Mouse (Mus musculus): ENCODE measurements at regions not wholly inside any gene's neighbourhood (a gene's known extent, or its start where the extent isn't known, plus 50 kb on each side); places are given as distances from the start of the nearest gene placed in this dataset.

DNA sequence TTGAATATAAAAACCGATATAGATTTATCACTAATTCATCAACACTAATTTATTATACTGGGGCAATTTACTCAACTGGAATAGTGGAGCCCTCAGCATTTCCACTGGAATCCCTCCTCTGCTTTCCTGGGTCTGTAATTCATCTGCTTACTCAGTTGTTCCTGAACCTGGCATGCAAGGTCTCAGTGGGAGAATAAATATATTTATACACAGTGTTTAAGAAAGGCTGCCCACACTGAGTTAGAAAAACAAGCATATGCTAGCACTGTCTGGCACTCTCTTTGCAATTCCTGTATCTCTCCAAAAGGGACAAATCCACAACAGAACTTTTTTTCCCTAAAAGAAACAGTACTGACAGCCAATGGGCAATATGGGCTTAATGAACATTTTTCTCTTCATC lies 100.1 kb upstream of the Gm10192 start:
- no peak for DNase-seq

GRCm38 (mm10) chr4:97282643-97283042 lies 99.7 kb upstream of the Gm10192 start:
- DNase-seq, result peak; percentile 28 to 38

- no peak for DNase-seq
These were observed 98.3 kb upstream of the Gm10192 start for GRCm38 (mm10) chr4:97281126-97281779.

- no peak for DNase-seq
These were observed 97.7 kb upstream of the Gm10192 start for GRCm38 (mm10) chr4:97280712-97281111.

DNA sequence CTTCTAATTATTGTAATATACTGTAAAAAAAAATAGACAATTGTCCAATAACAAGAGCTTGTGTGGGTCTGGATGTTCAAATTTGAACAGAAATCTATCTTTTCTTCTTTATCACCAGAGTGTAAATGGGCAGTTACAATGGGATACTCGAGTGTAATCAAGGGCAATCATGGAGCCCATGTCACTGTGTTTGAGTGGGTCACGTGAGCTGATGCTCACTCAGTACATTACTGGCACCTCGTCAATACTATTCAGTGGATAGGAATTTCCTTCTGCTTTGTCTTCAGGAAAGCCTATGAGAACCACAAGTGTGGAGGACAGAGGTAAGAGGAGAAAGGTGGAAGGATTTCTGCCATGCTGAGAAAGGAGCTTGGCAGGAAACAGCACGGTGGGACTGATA lies 54.0 kb upstream of the Gm10192 start:
- peak in 1 of 2 experiments; percentile 20 for DNase-seq

GRCm38 (mm10) chr4:97236384-97236783 lies 53.4 kb upstream of the Gm10192 start:
- no peak for DNase-seq

DNA sequence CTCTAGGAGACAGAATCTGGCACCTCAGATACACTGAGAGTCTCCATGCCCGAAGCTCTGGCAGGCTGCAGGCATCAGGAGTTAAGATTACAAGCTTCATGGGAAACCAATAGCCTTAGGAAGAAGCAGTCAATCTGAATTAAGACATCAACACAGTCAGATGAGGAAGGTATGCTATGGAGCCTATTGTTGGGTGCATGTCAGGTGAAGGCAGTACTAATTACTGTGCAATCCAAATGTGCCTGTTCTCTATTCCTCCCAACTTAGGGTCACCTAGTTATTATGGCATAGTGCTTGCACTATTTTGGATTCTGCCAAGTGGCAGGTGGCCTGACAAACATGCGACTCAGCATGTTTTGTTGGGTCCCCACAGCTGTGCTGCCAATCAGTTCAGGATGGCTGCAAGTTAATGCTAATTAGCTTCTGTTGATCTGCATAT lies 53.0 kb upstream of the Gm10192 start:
- DNase-seq, result peak; percentile 76 to 83

Measured in cerebellum, postnatal 10 days (tissue).